Mouse (Mus musculus) liver, embryonic 15.5 days (tissue): ENCODE data around the gene Spout1. TPM values are rescaled to one million over a fixed set of nuclear protein-coding genes. Genes with fewer than 3 reads are reported as not detected.
A peak's percentile ranks its signal among the peaks of the same experiment; 100 is the strongest.
"Not testable (repeated sequence)": the region's sequence is repeated elsewhere in the genome, so short reads cannot be mapped to it uniquely, and the experiment has no call there.

Experiments used
- ATAC-seq: fragments of 200-750 bp; cut with Nextera tagmentation; 2 replicates; pipeline ENCODE4 v1.8.0; 2017; ENCODE audit warnings: moderate number of reproducible peaks, mild to moderate bottlenecking, moderate library complexity; ENCODE audit not compliant: insufficient read depth
- H3K27ac ChIP-seq: fragments of 300-500 bp; sonication (generic); replicated peaks from 2 replicates; pipeline ENCODE4 v1.5.1; 2015; ENCODE audit warnings: mild to moderate bottlenecking, inconsistent platforms
- H3K27me3 ChIP-seq: fragments of 300-500 bp; sonication (generic); 2 replicates; pipeline ENCODE4 v1.6.1; 2015; ENCODE audit warnings: mild to moderate bottlenecking, inconsistent platforms
- H3K36me3 ChIP-seq: fragments of 300-500 bp; sonication (generic); replicated peaks from 2 replicates; pipeline ENCODE4 v1.6.1; 2015; ENCODE audit warnings: moderate library complexity, mild to moderate bottlenecking, inconsistent platforms
- H3K4me1 ChIP-seq: fragments of 300-500 bp; sonication (generic); replicated peaks from 2 replicates; pipeline ENCODE4 v1.6.1; 2015; ENCODE audit warnings: inconsistent platforms
- H3K4me2 ChIP-seq: fragments of 300-500 bp; sonication (generic); 2 replicates; pipeline ENCODE4 v1.6.1; 2015; ENCODE audit warnings: moderate library complexity, mild to moderate bottlenecking, inconsistent platforms
- H3K4me3 ChIP-seq: fragments of 300-500 bp; sonication (generic); replicated peaks from 2 replicates; pipeline ENCODE4 v1.5.1; 2015; ENCODE audit warnings: mild to moderate bottlenecking, inconsistent platforms
- H3K9ac ChIP-seq: fragments of 300-500 bp; sonication (generic); 2 replicates; pipeline ENCODE4 v1.6.1; 2015; ENCODE audit warnings: moderate library complexity, mild to moderate bottlenecking, inconsistent platforms
- H3K9me3 ChIP-seq: fragments of 300-500 bp; sonication (generic); replicated peaks from 2 replicates; pipeline ENCODE4 v1.6.1; 2016; ENCODE audit warnings: inconsistent platforms
- WGBS: fragments of 180-500 bp; shearing (Covaris S2); methylation state at CpG from one replicate; pipeline ENCODE4 v1.1.7; 2015; ENCODE audit warnings: mixed read lengths; ENCODE audit not compliant: insufficient replicate concordance; 5-methylcytosine and 5-hydroxymethylcytosine counted together
- polyA plus RNA-seq: library from polyadenylated mRNA; unstranded; fragments of >200 nt; fragmentation: Nextera tagmentation; extraction: Ambion mirVana; gene quantifications from 2 replicates; pipeline ENCODE4 v1.2.1, GENCODE M21; 2015

The Spout1 gene
- polyA plus RNA-seq, 1 experiment from 2014 or later = 24.9 TPM

- not testable (repeated sequence) for H3K9me3 ChIP-seq, H3K9ac ChIP-seq, ATAC-seq, H3K27me3 ChIP-seq, H3K27ac ChIP-seq
- Histone ChIP-seq H3K36me3 (peaks cover 34% of the 10 kb centered on the region), H3K4me1 (peaks cover 24% of the 10 kb centered on the region), H3K4me3 (peak overlapping the region; percentile 79), H3K4me2 (peak overlapping the region; percentile 90)
- WGBS = 50% methylated on average over 7 of the region's 7 CpGs
Measured at GRCm38 (mm10) chr2:30178711-30179110, 452 bp upstream of the Spout1 start.

DNA sequence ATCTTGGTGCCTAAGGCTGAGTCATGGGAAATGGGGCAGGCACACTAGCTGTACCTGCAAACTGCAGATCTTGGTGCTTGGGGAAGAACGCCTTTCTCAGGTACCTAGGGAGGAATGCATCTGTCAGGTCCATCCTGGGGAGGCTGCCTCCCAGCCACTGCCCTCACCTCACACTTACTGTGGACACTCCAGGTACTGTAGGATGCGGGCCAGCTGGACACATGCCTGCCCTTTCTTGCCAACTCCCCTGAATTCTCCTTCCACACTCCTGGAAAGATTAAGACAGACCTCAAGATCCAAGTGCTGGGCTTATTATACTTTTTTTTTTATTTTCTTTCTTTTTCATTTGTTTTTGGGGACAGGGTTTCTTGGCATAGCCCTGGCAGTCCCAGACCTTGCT lies 1.7 kb downstream of the Spout1 start:
- Histone ChIP-seq H3K27ac (no peak overlapping the region), H3K4me3 (0 out of 2 replicates have a peak overlapping the region, but pooled peaks have one; percentile 5), H3K4me2 (no peak overlapping the region), H3K36me3 (peaks cover 46% of the 10 kb centered on the region), H3K9me3 (no peaks in the 10 kb centered on the region), H3K27me3 (no peaks in the 10 kb centered on the region), H3K9ac (no peak overlapping the region), H3K4me1 (peaks cover 32% of the 10 kb centered on the region)
- ATAC-seq = no peak
- WGBS = 87% methylated on average over 2 of the region's 2 CpGs

DNA sequence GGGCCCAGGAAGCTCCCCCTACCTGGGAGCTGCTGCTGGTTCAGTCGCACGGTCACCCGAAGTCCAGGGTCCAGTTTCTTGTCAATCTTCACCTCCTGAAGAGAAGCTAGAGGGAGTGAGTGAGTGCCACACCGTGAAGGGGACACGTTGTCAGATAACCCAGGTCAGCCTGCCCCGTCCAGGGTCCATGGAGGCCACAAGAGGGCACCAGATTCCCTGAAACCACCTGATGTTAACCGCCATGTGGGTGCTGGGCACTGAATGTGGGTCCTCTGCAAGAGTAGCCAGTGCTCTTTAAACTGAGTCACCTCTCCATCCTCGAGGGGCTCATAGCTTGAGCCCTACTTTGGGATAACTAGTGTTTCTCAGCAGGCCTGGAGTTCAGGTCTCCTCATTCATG lies 2.4 kb downstream of the Spout1 start:
- Histone ChIP-seq H3K4me1 (peaks cover 38% of the 10 kb centered on the region), H3K27ac (no peak overlapping the region), H3K9me3 (no peaks in the 10 kb centered on the region), H3K4me3 (no peak overlapping the region), H3K27me3 (no peaks in the 10 kb centered on the region), H3K36me3 (peaks cover 46% of the 10 kb centered on the region), H3K4me2 (no peak overlapping the region), H3K9ac (no peak overlapping the region)
- WGBS = 75% methylated on average over 8 of the region's 8 CpGs
- ATAC-seq = no peak

DNA sequence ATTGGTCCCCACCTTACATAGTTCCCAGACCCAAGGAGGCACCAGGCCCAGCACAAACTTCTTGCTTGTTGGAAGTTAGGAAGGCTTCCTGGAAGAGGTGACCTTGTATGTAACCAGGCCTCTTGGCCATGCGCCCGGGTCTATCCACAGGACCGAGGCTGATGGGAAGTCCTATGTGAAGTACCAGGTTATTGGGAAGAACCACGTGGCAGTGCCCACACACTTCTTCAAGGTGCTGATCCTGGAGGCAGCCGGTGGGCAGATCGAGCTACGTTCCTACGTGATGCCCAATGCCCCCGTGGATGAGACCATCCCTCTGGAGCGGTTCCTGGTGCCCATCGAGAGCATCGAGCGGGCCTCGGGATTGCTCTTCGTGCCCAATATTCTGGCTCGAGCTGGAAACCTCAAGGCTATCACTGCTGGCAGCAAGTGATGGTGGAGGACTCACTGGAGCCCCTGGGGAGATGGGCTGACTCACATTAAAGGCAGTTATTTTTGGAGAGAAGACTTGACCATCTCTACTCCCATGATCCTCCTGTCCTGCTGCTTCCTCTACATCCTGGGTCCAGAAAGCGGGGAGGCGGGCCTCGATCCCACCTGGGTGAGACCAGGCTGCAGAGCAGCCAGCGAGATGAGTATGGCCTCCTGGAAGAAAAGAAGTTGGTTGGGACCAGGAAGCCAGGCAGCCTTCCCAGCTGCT lies 4.6 kb downstream of the Spout1 start:
- H3K4me2 ChIP-seq = no peak overlapping the region
- no peak for ATAC-seq
- H3K4me1 ChIP-seq = peaks cover 37% of the 10 kb centered on the region
- 83% methylated on average over 20 of the region's 20 CpGs for WGBS
- no peak overlapping the region for H3K9ac ChIP-seq
- peaks cover 46% of the 10 kb centered on the region for H3K36me3 ChIP-seq
- H3K27ac ChIP-seq = no peak overlapping the region
- H3K27me3 ChIP-seq = no peaks in the 10 kb centered on the region
- no peaks in the 10 kb centered on the region for H3K9me3 ChIP-seq
- no peak overlapping the region for H3K4me3 ChIP-seq

GRCm38 (mm10) chr2:30171997-30172382 lies 6.3 kb downstream of the Spout1 start:
- peaks cover 45% of the 10 kb centered on the region for H3K36me3 ChIP-seq
- H3K4me3 ChIP-seq = peak overlapping the region; percentile 66
- peak overlapping the region; percentile 60 for H3K9ac ChIP-seq
- 0 out of 2 replicates have a peak, but pooled peaks have one; percentile 7 for ATAC-seq
- no peaks in the 10 kb centered on the region for H3K27me3 ChIP-seq
- H3K4me1 ChIP-seq = peaks cover 20% of the 10 kb centered on the region
- WGBS = 4% methylated on average over 19 of the region's 19 CpGs
- H3K27ac ChIP-seq = peak overlapping the region; percentile 68
- H3K9me3 ChIP-seq = peaks cover 1% of the 10 kb centered on the region; the same call in 1 of the 2 replicates
- peak overlapping the region; percentile 95 for H3K4me2 ChIP-seq

DNA sequence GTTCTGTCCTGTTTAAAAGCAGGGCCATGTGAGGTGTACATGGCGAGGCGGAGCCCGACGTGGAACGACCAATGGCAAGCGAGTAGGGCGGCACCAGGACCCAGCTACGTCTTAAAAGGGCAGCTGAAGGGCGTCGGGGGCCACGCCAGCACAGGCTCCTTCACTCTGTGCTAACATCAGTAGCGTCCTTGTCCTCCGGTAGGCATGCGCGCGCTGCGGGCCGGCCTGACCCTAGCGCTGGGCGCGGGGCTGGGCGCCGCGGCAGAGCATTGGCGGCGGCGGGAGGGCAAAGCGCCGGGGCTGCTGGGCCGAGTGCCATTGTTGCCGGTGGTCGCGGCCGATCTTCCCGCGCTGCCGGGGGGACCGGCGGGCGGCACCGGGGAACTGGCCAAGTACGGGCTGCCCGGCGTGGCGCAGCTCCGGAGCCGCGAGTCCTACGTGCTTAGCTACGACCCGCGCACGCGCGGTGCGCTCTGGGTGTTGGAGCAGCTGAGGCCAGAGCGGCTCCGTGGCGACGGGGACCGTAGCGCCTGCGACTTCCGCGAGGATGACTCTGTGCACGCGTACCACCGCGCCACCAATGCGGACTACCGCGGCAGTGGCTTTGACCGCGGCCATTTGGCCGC lies 6.8 kb downstream of the Spout1 start, which contains the start of gene Endog:
Endog (plus strand) TSS at position 123 of the 626 bp plus-strand sequence.
- Histone ChIP-seq H3K4me2 (peak within 1 kb of the TSS; percentile 95), H3K9me3 (peaks cover 6% of the 10 kb centered on the region)

DNA sequence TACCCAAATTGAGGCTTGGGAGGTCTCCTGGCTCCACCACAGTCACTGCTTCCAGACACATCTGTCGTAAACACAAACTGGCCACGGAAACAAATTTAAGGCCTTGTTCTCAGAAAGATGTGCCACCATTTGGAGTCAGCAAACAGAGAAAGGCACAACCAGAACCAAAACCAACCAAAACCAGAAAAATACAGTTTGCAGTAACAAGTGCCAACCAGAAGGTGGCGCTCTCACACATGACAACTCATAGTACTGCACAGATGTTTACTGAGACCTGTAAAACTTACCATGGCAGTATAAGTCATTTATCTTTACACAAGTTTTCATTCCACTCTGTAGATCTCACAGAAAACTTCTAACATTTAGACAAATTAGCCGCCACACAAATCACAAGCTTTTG lies 11.6 kb downstream of the Spout1 start:
- Histone ChIP-seq H3K27me3 (no peaks in the 10 kb centered on the region), H3K9me3 (peaks cover 15% of the 10 kb centered on the region), H3K36me3 (no peaks in the 10 kb centered on the region; the same call in 1 of the 2 replicates), H3K4me3 (no peak overlapping the region), H3K27ac (no peak overlapping the region), H3K4me2 (no peak overlapping the region), H3K9ac (no peak overlapping the region), H3K4me1 (peaks cover 8% of the 10 kb centered on the region)
- 47% methylated on average over 4 of the region's 4 CpGs for WGBS
- no peak for ATAC-seq

More for the DNA sequence above, 6.8 kb downstream of the Spout1 start, which contains the start of gene Endog:
- H3K36me3 ChIP-seq = peaks cover 40% of the 10 kb centered on the region
- ATAC-seq = peak; percentile 88
- peak within 1 kb of the TSS; percentile 68 for H3K27ac ChIP-seq
- H3K4me3 ChIP-seq = peak within 1 kb of the TSS; percentile 66
- peaks cover 17% of the 10 kb centered on the region for H3K4me1 ChIP-seq
- H3K9ac ChIP-seq = peak within 1 kb of the TSS; percentile 60
- no peaks in the 10 kb centered on the region for H3K27me3 ChIP-seq
- WGBS = under 1% methylated on average over 75 of the region's 75 CpGs

DNA sequence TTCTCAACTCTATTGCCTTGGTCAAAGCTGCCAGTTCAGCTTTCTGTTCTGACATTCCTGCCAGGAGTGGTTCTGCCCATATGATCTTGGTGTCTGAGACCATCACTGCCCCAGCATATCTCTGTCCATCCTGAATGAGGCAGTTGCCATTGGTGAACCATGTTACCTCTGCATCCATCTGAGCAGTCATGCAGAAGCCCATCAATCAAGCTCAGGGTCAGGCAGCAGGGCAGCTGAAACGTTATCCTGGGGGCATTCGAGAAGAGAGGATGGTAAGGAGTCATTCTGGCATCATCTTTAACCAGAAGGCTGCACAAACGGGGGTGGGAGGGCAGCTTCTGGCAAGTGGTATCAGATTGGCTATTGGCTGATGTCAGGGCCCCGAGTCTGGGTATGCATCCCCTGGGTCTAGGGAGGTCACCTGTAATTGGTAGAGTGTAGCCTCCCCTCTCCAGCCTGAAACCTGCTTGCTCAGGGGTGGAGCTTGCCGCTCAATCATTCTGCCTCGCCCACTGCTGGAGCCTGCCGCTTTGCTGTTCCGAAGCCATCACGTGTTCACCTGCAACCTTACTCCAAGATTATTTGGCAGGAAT lies 13.8 kb downstream of the Spout1 start:
- H3K27me3 ChIP-seq = no peaks in the 10 kb centered on the region
- H3K4me3 ChIP-seq = no peak overlapping the region
- H3K9me3 ChIP-seq = peaks cover 15% of the 10 kb centered on the region
- H3K36me3 ChIP-seq = no peaks in the 10 kb centered on the region; the same call in 1 of the 2 replicates
- H3K4me2 ChIP-seq = no peak overlapping the region
- no peak for ATAC-seq
- WGBS = 56% methylated on average over 9 of the region's 9 CpGs
- H3K4me1 ChIP-seq = no peaks in the 10 kb centered on the region
- H3K27ac ChIP-seq = no peak overlapping the region
- H3K9ac ChIP-seq = no peak overlapping the region

GRCm38 (mm10) chr2:30161809-30162208 lies 16.4 kb downstream of the Spout1 start:
- H3K9ac ChIP-seq = no peak overlapping the region
- H3K36me3 ChIP-seq = no peaks in the 10 kb centered on the region; the same call in 1 of the 2 replicates
- H3K27ac ChIP-seq = no peak overlapping the region
- no peak overlapping the region for H3K4me3 ChIP-seq
- H3K9me3 ChIP-seq = peaks cover 12% of the 10 kb centered on the region
- H3K4me1 ChIP-seq = no peaks in the 10 kb centered on the region
- H3K4me2 ChIP-seq = no peak overlapping the region
- ATAC-seq = no peak
- no peaks in the 10 kb centered on the region for H3K27me3 ChIP-seq

- ATAC-seq, H3K4me3 ChIP-seq, H3K4me2 ChIP-seq, H3K4me1 ChIP-seq, H3K27ac ChIP-seq, H3K9ac ChIP-seq, H3K9me3 ChIP-seq, H3K36me3 ChIP-seq, H3K27me3 ChIP-seq: not testable (repeated sequence)
- 63% methylated on average over 9 of the region's 10 CpGs for WGBS
Measured at GRCm38 (mm10) chr2:30159871-30160270, 18.4 kb downstream of the Spout1 start.

- WGBS = 72% methylated on average over 8 of the region's 8 CpGs
- H3K9ac ChIP-seq = no peak overlapping the region
- H3K4me3 ChIP-seq = no peak overlapping the region
- H3K9me3 ChIP-seq = no peaks in the 10 kb centered on the region
- no peak for ATAC-seq
- no peak overlapping the region for H3K4me2 ChIP-seq
- 0 out of 2 replicates have a peak, but pooled peaks cover under 1% of the 10 kb centered on the region for H3K4me1 ChIP-seq
- H3K27ac ChIP-seq = no peak overlapping the region
- H3K27me3 ChIP-seq = no peaks in the 10 kb centered on the region
- peaks cover 28% of the 10 kb centered on the region for H3K36me3 ChIP-seq
Measured at GRCm38 (mm10) chr2:30152616-30153015, 25.6 kb downstream of the Spout1 start.
